Mouse (Mus musculus) lung, postnatal 25 days (tissue): ENCODE data around the gene Snhg11.
A peak's percentile ranks its signal among the peaks of the same experiment; 100 is the strongest.

ENCODE experiments used
- DNase-seq: peaks from one replicate; pipeline ENCODE4 v3.0.0; 2022; ENCODE audit warnings: low spot score

Gene Snhg11

GRCm38 (mm10) chr2:158375443-158376122, at the start of gene Snhg11:
Snhg11 (plus strand) TSS chr2:158375638.
- peak; percentile 35 for DNase-seq

DNA sequence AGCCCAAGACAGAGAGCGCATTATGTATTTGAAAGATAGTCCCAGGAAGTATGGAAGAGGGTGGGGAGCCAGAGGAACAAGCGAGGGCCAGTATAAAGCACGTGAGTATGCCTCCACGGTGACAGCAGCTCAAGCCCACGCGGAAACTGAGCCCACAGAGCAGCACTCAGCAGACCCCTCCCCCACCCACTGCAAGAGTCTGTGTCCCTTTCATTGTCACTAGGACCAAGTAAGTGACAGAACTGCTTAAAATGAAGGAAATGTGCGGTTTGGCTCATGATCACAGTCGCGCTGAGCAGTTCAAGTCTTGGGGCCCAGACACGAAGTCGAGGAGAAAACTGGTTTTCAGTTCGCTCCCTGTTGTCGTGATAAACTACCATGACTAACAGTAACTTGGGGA, 41.1 kb upstream of the Snhg11 start:
- DNase-seq = no peak

DNA sequence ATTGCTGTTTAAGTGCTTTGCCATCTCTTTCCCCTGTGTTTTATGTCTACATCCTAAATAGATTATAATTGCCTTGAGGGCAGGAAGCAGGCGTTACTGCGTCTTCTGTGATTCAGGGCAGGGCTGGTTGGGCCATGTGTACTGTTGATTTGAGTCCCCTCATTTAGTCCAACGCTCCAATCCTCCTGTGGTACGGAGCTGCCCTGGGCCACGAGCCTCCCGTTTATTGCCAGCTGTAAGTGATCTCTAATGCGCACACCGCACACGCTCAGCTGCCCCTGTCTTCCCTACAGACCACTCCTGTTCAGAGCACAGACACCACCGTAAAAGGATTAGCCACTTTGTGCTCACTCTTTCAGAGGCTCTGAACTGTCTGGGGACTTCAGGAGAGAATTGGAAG, 37.7 kb upstream of the Snhg11 start:
- DNase-seq = no peak

DNA sequence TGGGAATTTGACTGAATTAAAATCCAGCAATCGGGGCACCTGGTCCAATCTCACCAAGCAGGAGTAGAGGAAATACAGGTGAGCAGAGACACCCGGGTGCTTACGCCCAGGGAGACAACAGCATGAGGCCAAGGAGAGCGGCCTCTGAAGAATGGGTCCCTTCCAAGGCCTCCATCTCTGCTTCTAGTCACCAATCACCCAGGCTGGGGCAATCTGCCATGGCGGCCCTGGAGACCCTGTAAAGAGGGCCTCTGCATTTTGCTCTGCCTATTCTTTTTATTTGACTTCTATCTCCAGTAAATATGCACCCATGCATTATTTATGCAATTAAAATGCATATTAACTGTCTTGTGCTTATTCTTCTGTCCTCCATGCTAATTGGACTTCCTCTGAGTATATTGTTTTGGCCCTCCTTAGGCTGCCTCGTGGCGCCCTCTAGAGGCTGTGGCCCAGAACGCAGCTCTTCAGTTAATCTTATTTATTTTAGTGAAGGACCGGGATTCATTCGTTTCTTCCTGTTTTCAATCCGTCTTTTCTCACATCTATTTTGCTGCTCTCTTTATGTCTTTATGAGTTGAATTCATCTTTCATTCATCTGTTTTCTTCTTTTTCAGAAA, 35.4 kb upstream of the Snhg11 start:
- DNase-seq = peak; percentile 26

DNA sequence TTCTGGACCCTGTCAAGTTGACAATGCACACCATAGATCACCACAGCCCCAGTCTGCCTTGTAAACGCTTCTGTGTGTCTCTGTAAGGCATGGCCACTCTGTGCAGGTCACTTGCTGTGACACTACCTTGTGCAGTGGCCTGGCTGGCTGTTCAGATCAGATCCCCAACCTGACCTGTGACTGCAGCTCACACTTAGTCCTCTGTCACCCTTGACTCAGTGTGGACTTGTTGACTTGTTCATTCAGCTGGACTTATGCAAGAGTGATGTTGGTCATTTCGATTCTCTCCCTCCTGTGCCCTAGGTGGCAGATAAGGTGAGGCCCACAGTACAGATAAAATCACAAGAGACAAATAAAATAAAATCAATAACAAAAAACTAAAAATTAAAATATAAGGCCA, 34.1 kb upstream of the Snhg11 start:
- no peak for DNase-seq

- DNase-seq = no peak
Measured at GRCm38 (mm10) chr2:158343495-158343894, 31.9 kb upstream of the Snhg11 start.

GRCm38 (mm10) chr2:158346467-158346866, 29.0 kb upstream of the Snhg11 start:
- DNase-seq = no peak

- DNase-seq = peak; percentile 55
Measured at GRCm38 (mm10) chr2:158347868-158348267, 27.6 kb upstream of the Snhg11 start.

- DNase-seq = no peak
Measured at GRCm38 (mm10) chr2:158352801-158353520, 22.5 kb upstream of the Snhg11 start.

DNA sequence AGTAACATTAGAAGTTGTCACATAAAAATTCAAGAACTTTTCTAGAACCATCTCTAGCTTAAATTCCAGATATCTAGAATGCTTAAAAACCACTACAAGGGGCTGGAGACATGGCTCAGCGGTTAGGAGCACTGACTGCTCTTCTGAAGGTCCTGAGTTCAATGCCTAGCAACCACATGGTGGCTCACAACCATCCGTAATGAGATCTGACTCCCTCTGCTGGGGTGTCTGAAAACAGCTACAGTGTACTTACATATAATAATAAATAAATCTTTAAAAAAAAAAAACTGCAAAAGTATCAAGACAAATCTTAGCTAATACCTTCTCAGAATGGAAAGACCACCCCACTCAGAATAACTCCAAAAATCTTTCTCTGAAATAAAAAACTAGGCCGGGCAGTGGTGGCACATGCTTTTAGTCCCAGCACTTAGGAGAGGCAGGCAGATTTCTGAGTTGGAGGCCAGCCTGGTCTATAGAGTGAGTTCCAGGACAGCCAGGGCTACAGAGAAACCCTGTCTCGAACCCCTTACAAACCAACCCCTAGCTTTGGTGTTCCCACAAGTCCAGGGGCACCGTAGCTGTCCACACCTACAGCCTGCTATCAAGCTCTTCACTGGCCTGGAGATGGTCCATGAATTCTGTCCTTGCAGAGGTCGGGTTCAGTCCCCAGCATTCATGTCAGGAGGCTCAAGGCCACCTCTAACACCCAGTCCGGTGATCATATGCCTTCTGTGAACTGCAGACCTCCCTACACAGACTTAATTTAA, 20.9 kb upstream of the Snhg11 start:
- no peak for DNase-seq

GRCm38 (mm10) chr2:158355238-158355637, 20.2 kb upstream of the Snhg11 start:
- DNase-seq = no peak

DNA sequence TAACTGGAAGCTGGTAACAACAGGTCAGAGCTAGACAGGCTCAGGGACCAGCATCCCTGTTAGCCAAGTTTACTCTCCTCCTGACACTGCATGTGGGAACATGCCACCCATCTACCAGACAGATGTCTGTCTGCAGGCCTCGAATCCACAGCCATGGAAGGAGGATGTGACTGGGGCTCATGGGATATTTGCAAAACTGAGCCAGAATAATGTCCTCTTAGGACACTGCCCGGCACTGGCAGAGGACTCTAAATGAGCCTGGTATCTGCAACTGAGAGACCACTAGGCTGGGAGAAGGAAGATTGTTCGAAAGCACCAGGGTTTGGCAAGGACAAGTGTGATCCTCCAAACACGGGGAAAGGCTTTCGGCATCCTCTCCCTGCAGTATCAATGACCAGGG, 19.3 kb upstream of the Snhg11 start:
- no peak for DNase-seq

DNA sequence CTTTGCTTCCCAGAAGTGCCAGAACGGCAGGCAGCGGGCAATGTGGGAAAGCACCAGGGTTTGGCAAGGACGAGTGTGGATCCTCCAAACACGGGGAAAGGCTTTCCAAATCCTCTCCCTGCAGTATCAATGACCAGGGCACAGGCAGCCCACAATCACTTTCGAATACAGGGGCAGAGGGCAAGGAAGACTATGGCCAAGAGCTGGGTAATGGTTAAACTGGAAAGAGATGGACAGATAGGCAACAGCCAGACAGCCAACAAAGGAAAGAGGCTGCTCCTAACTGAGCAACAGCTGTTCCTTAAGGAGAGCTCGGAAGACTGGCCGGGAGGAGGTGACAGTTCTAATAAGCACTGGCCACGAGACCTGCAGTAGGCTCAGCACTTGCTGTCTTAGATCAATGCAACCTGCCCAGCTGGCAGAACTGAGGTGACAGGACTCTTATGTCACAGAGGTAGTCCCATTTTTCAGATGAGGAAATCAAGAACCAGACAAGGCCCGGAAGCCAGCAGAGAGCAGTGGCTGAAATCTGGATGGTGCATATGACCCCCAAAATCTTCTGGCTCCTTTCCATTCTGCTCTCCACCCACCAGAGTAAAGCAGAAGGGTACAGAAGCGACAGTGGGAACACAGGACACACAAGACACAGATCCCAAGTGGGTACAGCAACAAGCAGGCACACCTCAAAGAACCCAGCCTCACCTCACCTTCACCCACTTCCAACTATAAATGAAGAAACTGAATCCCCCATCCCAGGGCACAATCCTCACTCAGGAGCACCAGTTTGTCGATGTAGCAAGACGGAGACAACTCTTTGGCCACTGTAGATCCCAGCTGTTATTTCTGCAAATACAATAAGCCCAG, 15.4 kb upstream of the Snhg11 start:
- DNase-seq = no peak

DNA sequence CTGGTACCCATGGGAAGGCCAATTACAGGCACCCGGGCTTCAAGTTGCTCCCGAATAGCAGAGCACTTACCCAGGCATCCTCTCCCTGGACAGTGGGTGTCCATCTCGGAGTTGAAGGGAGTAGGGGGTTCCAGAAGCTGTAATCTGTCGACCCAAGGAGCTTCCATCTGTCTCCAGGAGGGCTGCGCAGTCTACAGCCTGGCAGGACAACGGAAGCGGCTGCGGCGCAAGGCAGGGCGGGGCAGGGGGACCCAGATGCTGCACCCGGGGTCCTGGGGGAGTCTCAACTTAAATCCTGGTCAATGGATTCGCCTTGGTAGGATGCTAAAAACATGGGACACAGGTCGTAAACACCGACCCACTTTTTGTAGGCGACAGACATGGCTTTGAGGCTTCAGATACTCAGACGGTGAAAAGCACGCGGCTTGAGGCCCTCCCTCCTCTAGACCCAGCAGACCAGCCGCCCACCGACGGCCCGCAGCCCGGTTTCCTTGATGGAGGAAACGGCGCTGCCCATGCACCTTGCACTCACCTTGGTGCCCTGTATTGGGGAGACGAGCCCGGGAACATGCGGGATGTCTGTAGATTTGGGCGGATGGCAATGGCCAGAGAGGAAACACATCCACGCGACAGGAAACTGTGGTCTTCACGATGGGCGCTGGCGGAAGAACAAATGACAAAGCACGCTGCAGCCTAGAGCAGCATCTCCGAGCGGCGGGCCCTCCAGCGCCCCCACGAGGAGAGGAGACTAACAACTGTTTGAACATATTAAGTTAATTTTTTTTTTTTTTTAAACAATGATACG, 14.4 kb upstream of the Snhg11 start:
- peak; percentile 86 for DNase-seq

GRCm38 (mm10) chr2:158361678-158362320, 13.6 kb upstream of the Snhg11 start:
- DNase-seq = no peak

DNA sequence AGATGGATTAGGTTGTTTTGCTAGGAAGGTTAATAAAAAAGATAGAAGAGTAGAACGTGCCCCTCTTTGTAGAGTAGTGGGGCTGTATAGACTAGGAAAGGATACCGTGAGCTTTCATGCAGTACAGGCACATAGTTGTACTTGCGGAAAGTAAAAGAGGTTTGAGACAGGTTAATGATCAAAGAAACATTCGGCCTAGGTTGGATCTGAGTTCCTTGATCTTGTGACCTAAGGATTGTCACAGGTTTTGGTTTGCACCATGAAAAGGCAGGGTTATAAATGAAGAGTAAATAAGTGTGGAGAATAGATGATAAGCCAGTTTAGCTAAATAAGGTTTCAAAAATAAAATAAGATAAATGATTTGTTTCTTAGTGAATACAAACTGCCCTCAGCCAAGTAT, 11.3 kb upstream of the Snhg11 start:
- no peak for DNase-seq

DNA sequence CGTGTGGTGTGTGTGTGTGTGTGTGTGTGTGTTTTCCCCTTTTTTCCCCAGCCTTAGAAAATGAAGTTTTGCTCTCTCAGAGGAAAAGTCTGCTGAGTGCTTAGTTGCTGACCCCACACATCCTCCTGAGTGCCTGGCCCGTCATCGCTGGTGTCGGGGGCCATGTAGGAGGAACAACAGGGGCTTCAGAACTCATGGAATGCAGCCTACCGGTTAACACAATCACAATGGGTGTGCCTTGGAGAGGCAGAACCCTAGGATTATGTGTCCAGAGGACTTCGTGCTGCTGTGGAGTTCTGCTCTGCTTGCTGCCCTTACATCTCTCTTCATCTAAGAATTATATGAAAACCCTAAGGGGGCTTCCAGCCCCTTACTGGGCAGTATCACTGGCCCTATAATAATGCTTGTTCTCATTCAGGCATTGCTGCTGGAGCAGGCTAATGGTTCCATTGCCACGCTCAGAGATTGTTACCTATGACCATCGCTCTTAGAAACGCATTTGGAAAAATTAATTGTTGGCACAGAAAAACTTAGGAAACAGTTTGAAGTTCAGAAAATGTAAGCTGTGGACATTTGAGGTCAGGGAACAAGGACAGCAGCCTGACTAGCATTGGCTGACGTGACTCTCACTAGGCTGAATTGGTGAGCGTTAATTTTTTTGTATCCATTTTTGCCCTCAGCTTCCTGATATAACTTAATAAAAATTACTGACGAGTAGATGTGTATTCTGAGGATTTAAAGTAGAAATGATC, 10.2 kb upstream of the Snhg11 start:
- no peak for DNase-seq

DNA sequence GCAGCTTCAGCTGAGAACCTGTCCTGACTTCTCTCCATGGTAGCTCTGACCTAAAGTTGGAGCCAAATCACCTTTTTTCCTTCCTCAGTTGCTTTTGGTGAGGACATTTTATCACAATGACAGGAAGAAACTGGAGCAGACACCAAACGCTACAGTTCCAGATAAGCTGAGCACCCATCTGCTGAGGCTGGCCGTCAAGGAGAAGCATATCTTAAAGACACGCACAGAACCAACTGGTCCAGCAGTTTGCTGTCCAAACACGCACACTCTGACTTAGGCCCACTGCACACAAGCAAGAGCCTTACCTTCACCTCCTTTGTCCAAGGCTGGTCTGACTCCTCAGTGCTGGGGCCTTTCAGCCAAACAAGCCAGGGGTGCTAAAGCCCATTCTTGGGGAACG, 7.8 kb upstream of the Snhg11 start:
- DNase-seq = no peak

DNA sequence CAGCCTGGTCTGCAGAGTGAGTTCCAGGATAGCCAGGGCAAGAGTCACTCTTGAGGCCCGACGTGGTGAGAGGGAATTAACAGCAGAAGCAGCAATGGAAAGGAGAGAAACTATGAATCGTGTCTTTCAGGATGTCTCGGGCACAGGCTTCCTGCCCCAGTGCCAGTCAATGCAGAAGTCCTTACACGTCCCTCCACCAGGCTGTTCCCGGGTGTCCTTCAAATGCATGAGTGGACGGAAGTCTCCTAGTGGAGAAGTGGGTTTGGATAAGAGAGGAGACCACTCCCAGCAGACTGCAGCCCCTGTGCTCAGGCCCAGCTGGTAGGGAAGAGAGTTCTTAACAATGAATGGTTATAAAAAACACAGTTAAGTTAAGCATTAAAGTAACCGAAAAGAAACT, 7.1 kb upstream of the Snhg11 start:
- no peak for DNase-seq
